Mouse (Mus musculus): Measurements from ENCODE around the gene Dlec1. TPM values are rescaled to one million over a fixed set of nuclear protein-coding genes. Genes with fewer than 3 reads are reported as not detected.
A peak's percentile ranks its signal among the peaks of the same experiment; 100 is the strongest.

Gene Dlec1
- polyA plus RNA-seq, 1 experiment = 2.2 TPM

DNA sequence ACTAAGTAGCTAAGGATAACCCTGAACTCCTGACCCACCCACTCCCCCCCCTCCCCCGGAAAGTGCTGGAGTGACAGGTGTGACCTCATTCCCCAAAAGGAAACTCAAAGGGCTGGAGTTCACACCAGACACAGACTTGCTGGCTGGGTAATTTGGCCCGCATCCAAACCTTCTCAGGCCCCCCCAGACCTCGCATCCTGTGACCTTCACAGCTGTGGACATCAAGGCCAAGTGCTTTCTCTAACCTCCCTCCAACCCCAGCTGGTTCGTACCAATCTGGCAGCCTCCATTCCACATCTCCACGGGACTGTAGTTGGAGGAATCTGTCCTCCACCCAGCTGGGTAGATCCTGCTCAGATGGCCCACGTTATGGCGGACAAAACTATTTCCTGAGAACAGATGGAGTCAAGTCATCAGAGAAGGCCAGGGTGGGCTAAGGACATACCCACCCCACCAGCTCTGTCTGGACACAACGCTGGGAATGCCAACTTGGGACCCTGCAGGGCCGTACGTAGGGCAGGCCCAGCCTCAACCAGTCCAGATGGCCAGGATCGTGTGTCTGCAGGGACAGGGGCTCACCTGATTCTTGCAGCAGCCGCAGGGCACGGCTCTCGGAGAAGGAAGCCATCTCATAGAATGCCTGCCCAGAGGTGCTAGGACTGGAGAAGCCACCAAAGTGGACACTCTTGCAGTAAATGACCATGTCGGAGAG lies 28.9 kb upstream of the Dlec1 start:
- no peak for TF ChIP-seq CTCF (IDR thresholded peaks at IDR 0.05; ENCODE audit: borderline replicate concordance, extremely low read depth, insufficient read depth, insufficient read length)
- TF ChIP-seq POLR2A (IDR thresholded peaks at IDR 0.05; ENCODE audit: borderline replicate concordance, extremely low read depth, insufficient read depth, insufficient read length, poor library complexity, severe bottlenecking) = no peak
- DNase-seq (ENCODE audit: low read depth) = no peak

- TF ChIP-seq POLR2A (IDR thresholded peaks at IDR 0.05; ENCODE audit: borderline replicate concordance, extremely low read depth, insufficient read depth, insufficient read length, poor library complexity, severe bottlenecking) (no peak), CTCF (IDR thresholded peaks at IDR 0.05; ENCODE audit: borderline replicate concordance, extremely low read depth, insufficient read depth, insufficient read length) (no peak)
- DNase-seq (ENCODE audit: low read depth) = no peak
Measured at GRCm38 (mm10) chr9:119075685-119076084, 26.6 kb upstream of the Dlec1 start.

- no peak for DNase-seq (ENCODE audit: low read depth)
- TF ChIP-seq POLR2A (IDR thresholded peaks at IDR 0.05; ENCODE audit: borderline replicate concordance, extremely low read depth, insufficient read depth, insufficient read length, poor library complexity, severe bottlenecking) = no peak
Measured at GRCm38 (mm10) chr9:119080040-119080675, 22.1 kb upstream of the Dlec1 start.

- DNase-seq (ENCODE audit: low read depth) = peak; percentile 82
- TF ChIP-seq CTCF (IDR thresholded peaks at IDR 0.05; ENCODE audit: borderline replicate concordance, extremely low read depth, insufficient read depth, insufficient read length) (no peak), POLR2A (IDR thresholded peaks at IDR 0.05; ENCODE audit: borderline replicate concordance, extremely low read depth, insufficient read depth, insufficient read length, poor library complexity, severe bottlenecking) (no peak)
Measured at GRCm38 (mm10) chr9:119082039-119082438, 20.2 kb upstream of the Dlec1 start.

- DNase-seq (ENCODE audit: low read depth) = no peak
- no peak for TF ChIP-seq CTCF (IDR thresholded peaks at IDR 0.05; ENCODE audit: borderline replicate concordance, extremely low read depth, insufficient read depth, insufficient read length)
Measured at GRCm38 (mm10) chr9:119082656-119083430, 19.4 kb upstream of the Dlec1 start.

DNA sequence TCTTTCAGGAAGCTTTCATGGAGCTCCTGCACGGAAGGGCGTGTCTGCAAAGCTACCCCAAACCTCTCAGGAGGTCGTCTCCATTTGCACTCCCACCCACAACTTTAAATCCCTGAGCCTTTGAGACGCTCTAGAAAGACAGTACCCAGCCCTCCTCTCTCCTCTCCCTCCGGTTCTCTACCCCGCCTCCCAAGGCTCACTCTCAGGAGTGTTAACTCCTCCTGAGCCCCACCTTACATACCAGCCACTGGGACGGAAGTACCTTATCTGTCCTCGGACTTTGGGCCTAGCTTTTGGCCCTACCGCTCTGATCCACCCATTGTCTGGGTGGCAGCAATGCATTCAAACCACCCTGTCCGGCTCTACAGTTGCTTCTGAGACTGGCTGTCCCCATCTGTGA lies 18.3 kb upstream of the Dlec1 start:
- TF ChIP-seq POLR2A (IDR thresholded peaks at IDR 0.05; ENCODE audit: borderline replicate concordance, extremely low read depth, insufficient read depth, insufficient read length, poor library complexity, severe bottlenecking) (no peak), CTCF (IDR thresholded peaks at IDR 0.05; ENCODE audit: borderline replicate concordance, extremely low read depth, insufficient read depth, insufficient read length) (no peak)
- no peak for DNase-seq (ENCODE audit: low read depth)

GRCm38 (mm10) chr9:119086451-119086850 lies 15.8 kb upstream of the Dlec1 start:
- no peak for TF ChIP-seq CTCF (IDR thresholded peaks at IDR 0.05; ENCODE audit: borderline replicate concordance, extremely low read depth, insufficient read depth, insufficient read length)
- no peak for DNase-seq (ENCODE audit: low read depth)

GRCm38 (mm10) chr9:119087309-119087708 lies 15.0 kb upstream of the Dlec1 start:
- no peak for DNase-seq (ENCODE audit: low read depth)
- no peak for TF ChIP-seq POLR2A (IDR thresholded peaks at IDR 0.05; ENCODE audit: borderline replicate concordance, extremely low read depth, insufficient read depth, insufficient read length, poor library complexity, severe bottlenecking)
- no peak for TF ChIP-seq CTCF (IDR thresholded peaks at IDR 0.05; ENCODE audit: borderline replicate concordance, extremely low read depth, insufficient read depth, insufficient read length)

- DNase-seq (ENCODE audit: low read depth) = peak; percentile 75
- TF ChIP-seq POLR2A (IDR thresholded peaks at IDR 0.05; ENCODE audit: borderline replicate concordance, extremely low read depth, insufficient read depth, insufficient read length, poor library complexity, severe bottlenecking) = no peak
- no peak for TF ChIP-seq CTCF (IDR thresholded peaks at IDR 0.05; ENCODE audit: borderline replicate concordance, extremely low read depth, insufficient read depth, insufficient read length)
Measured at GRCm38 (mm10) chr9:119088148-119088801, 14.0 kb upstream of the Dlec1 start.

- peak; percentile 23 for DNase-seq (ENCODE audit: low read depth)
- TF ChIP-seq POLR2A (IDR thresholded peaks at IDR 0.05; ENCODE audit: borderline replicate concordance, extremely low read depth, insufficient read depth, insufficient read length, poor library complexity, severe bottlenecking) (no peak), CTCF (IDR thresholded peaks at IDR 0.05; ENCODE audit: borderline replicate concordance, extremely low read depth, insufficient read depth, insufficient read length) (no peak)
Measured at GRCm38 (mm10) chr9:119089437-119089836, 12.8 kb upstream of the Dlec1 start.

- no peak for DNase-seq (ENCODE audit: low read depth)
- TF ChIP-seq CTCF (IDR thresholded peaks at IDR 0.05; ENCODE audit: borderline replicate concordance, extremely low read depth, insufficient read depth, insufficient read length) = no peak
- no peak for TF ChIP-seq POLR2A (IDR thresholded peaks at IDR 0.05; ENCODE audit: borderline replicate concordance, extremely low read depth, insufficient read depth, insufficient read length, poor library complexity, severe bottlenecking)
Measured at GRCm38 (mm10) chr9:119090462-119090861, 11.8 kb upstream of the Dlec1 start.
